ENCODE assay signal across 19 mouse cellular contexts in genomic region chr6:87143594-87143993, GRCm38 (mm10). TPM values are rescaled to one million over a fixed set of nuclear protein-coding genes. Genes with fewer than 3 reads are reported as not detected.
A peak's percentile ranks its signal among the peaks of the same experiment; 100 is the strongest.
DNase-seq lines count a peak whose midpoint lies in the region; ATAC-seq lines count a peak whose summit lies in the region.
"Had no signal": no experiment of that assay in that cellular context is flagged by ENCODE, and none has a peak within 500 bp of the region (broad histone marks: within the 10 kb centered on the region; RNA-seq: fewer than 3 reads in every experiment).

No protein-coding gene starts in this region.

- 0 out of 2 replicates have a peak, but pooled peaks have one; percentile 34 for ATAC-seq in hindbrain, embryonic 16.5 days
- no peak for ATAC-seq in hindbrain, embryonic 13.5 days (ENCODE audit: low FRiP score)
- ATAC-seq in lung, embryonic 15.5 days (ENCODE audit: borderline replicate concordance, extremely low read depth, low FRiP score, low TSS enrichment), result peak; percentile 69; the same call in 1 of the 2 replicates
- ATAC-seq: forebrain, embryonic 13.5 days; Patski had no signal

- H3K4me2 ChIP-seq in hindbrain, embryonic 16.5 days (ENCODE audit: low read length), result no peak overlapping the region
- H3K4me2 ChIP-seq in hindbrain, embryonic 13.5 days, result no peak overlapping the region
- H3K4me2 ChIP-seq in lung, embryonic 15.5 days, result no peak overlapping the region
- H3K4me2 ChIP-seq: embryonic facial prominence, embryonic 12.5 days; forebrain, embryonic 13.5 days; limb, embryonic 12.5 days had no signal

- no peaks in the 10 kb centered on the region for H3K27me3 ChIP-seq in hindbrain, embryonic 16.5 days (replicated peaks; ENCODE audit: control insufficient read depth, insufficient read depth, low read length)
- H3K27me3 ChIP-seq in hindbrain, embryonic 13.5 days, result no peaks in the 10 kb centered on the region
- H3K27me3 ChIP-seq in lung, embryonic 15.5 days, result no peaks in the 10 kb centered on the region
- H3K27me3 ChIP-seq: embryonic facial prominence, embryonic 12.5 days; forebrain, embryonic 13.5 days; limb, embryonic 12.5 days; Patski had no signal

- H3K4me3 ChIP-seq in hindbrain, embryonic 16.5 days (ENCODE audit: low read length), result no peak overlapping the region
- H3K4me3 ChIP-seq in hindbrain, embryonic 13.5 days, result no peak overlapping the region
- no peak overlapping the region for H3K4me3 ChIP-seq in lung, embryonic 15.5 days
- H3K4me3 ChIP-seq: embryonic facial prominence, embryonic 12.5 days; forebrain, embryonic 13.5 days; heart, embryonic 10.5 days; limb, embryonic 12.5 days had no signal

- no peaks in the 10 kb centered on the region for H3K36me3 ChIP-seq in hindbrain, embryonic 16.5 days (ENCODE audit: control insufficient read depth, insufficient read depth, low read length)
- H3K36me3 ChIP-seq in hindbrain, embryonic 13.5 days, result no peaks in the 10 kb centered on the region
- no peaks in the 10 kb centered on the region for H3K36me3 ChIP-seq in lung, embryonic 15.5 days
- H3K36me3 ChIP-seq: embryonic facial prominence, embryonic 12.5 days; heart, embryonic 10.5 days had no signal

- peak; percentile 68 for DNase-seq in adrenal gland, adult 2 months
- no peak for DNase-seq in adrenal gland, postnatal 4 days (ENCODE audit: low spot score in 2 of 2)
- no peak for DNase-seq in lung, adult 18-20 months
- peak; percentile 18 to 58 for DNase-seq in lung, postnatal 4 days
- no peak for DNase-seq in natural killer cell, adult 2 months (ENCODE audit: low spot score in 2 of 2)
- DNase-seq: cerebellum, postnatal 36 days; layer of hippocampus, postnatal 36 days; spleen, adult 18-20 months had no signal

- H3K9ac ChIP-seq in hindbrain, embryonic 16.5 days (ENCODE audit: low read depth, low read length), result no peak overlapping the region
- no peak overlapping the region for H3K9ac ChIP-seq in hindbrain, embryonic 13.5 days
- no peak overlapping the region for H3K9ac ChIP-seq in lung, embryonic 15.5 days
- H3K9ac ChIP-seq: embryonic facial prominence, embryonic 12.5 days; forebrain, embryonic 13.5 days; limb, embryonic 12.5 days had no signal

- no peaks in the 10 kb centered on the region for H3K9me3 ChIP-seq in hindbrain, embryonic 16.5 days (ENCODE audit: control insufficient read depth, low read length)
- H3K9me3 ChIP-seq in hindbrain, embryonic 13.5 days, result no peaks in the 10 kb centered on the region
- H3K9me3 ChIP-seq in lung, embryonic 15.5 days, result no peaks in the 10 kb centered on the region
- H3K9me3 ChIP-seq: embryonic facial prominence, embryonic 12.5 days; forebrain, embryonic 13.5 days; heart, embryonic 10.5 days; limb, embryonic 12.5 days had no signal

- H3K4me1 ChIP-seq in hindbrain, embryonic 16.5 days (ENCODE audit: control insufficient read depth, insufficient read depth, low read depth, low read length), result peaks cover 4% of the 10 kb centered on the region; the same call in 1 of the 2 replicates
- H3K4me1 ChIP-seq in hindbrain, embryonic 13.5 days (replicated peaks), result peaks cover 11% of the 10 kb centered on the region
- peaks cover 37% of the 10 kb centered on the region for H3K4me1 ChIP-seq in lung, embryonic 15.5 days

- H3K27ac ChIP-seq in hindbrain, embryonic 16.5 days (ENCODE audit: low read depth, low read length), result no peak overlapping the region
- H3K27ac ChIP-seq in hindbrain, embryonic 13.5 days, result no peak overlapping the region
- no peak overlapping the region; the same call in 1 of the 2 replicates for H3K27ac ChIP-seq in lung, embryonic 15.5 days
- H3K27ac ChIP-seq: embryonic facial prominence, embryonic 12.5 days; forebrain, embryonic 13.5 days; heart, embryonic 10.5 days; limb, embryonic 12.5 days; macrophage had no signal

- WGBS in hindbrain, embryonic 16.5 days, result 52% methylated on average over 13 of the region's 13 CpGs
- 66% methylated on average over 13 of the region's 13 CpGs for WGBS in hindbrain, embryonic 13.5 days
- 41% methylated on average over 13 of the region's 13 CpGs for WGBS in lung, embryonic 15.5 days

RNA-seq across cellular contexts. Expression of gene D6Ertd527e, which starts 39.0 kb away (rescaled TPM):
- not detected for total RNA-seq in adrenal gland, adult 2 months (2021)
- 0.11 and 0.37 TPM in 2 replicates for polyA plus RNA-seq in adrenal gland, adult 2 months (2012; rRNA removed)
- total RNA-seq in adrenal gland, postnatal 4 days (2021), result under 1 TPM in 1 of 2 experiments, not detected in 1; 0.28 TPM
- 0.09 and 0.11 TPM in 2 replicates for polyA plus RNA-seq in hindbrain, embryonic 16.5 days (2015; fragmentation: Nextera tagmentation; extraction: Ambion mirVana)
- polyA plus RNA-seq in hindbrain, embryonic 13.5 days (2015; fragmentation: Nextera tagmentation; extraction: Ambion mirVana), result 0.10 and 0.42 TPM in 2 replicates
- 0.36 and 0.42 TPM in 2 replicates for polyA plus RNA-seq in lung, embryonic 15.5 days (2015; fragmentation: Nextera tagmentation; extraction: Ambion mirVana)
- total RNA-seq: gastrocnemius, adult 18-20 months; layer of hippocampus, postnatal 36 days had no signal
- polyA plus RNA-seq: heart, embryonic 10.5 days; neural tube, embryonic 14.5 days; Patski had no signal

Comparison
In these comparisons a context has a peak if more than half of its experiments do, and no peak if none do; other contexts are left out.
1. DNase-seq: peak in adrenal gland, adult 2 months (single experiment) and lung, postnatal 4 days (2 of 2); none in adrenal gland, postnatal 4 days (0 of 2), lung, adult 18-20 months (0 of 2) and natural killer cell, adult 2 months (0 of 2).